Mouse (Mus musculus): ENCODE results near the gene Exoc2. TPM values are rescaled to one million over a fixed set of nuclear protein-coding genes. Genes with fewer than 3 reads are reported as not detected.

Gene Exoc2
- polyA plus RNA-seq, 1 experiment from 2014 or later: 27.4 TPM

GRCm38 (mm10) chr13:30776021-30776420 is 197.9 kb downstream of the Exoc2 start:
- WGBS: 47% methylated on average over 2 of the region's 2 CpGs
- H3K4me1 ChIP-seq: no peaks in the 10 kb centered on the region
- H3K4me3 ChIP-seq (replicated peaks): no peak overlapping the region
- H3K27ac ChIP-seq (replicated peaks): no peak overlapping the region
- H3K36me3 ChIP-seq: no peaks in the 10 kb centered on the region
- no peaks in the 10 kb centered on the region for H3K27me3 ChIP-seq
- no peak overlapping the region for H3K9ac ChIP-seq
- no peak for ATAC-seq (ENCODE audit: insufficient number of reproducible peaks, low FRiP score, low TSS enrichment, low read depth)
- no peak overlapping the region for H3K4me2 ChIP-seq (replicated peaks)
- H3K9me3 ChIP-seq (replicated peaks): no peaks in the 10 kb centered on the region

- Histone ChIP-seq H3K9me3 (replicated peaks) (no peaks in the 10 kb centered on the region), H3K9ac (no peak overlapping the region), H3K27ac (replicated peaks) (no peak overlapping the region), H3K27me3 (no peaks in the 10 kb centered on the region), H3K4me1 (no peaks in the 10 kb centered on the region), H3K4me2 (replicated peaks) (no peak overlapping the region), H3K36me3 (no peaks in the 10 kb centered on the region), H3K4me3 (replicated peaks) (no peak overlapping the region)
- no peak for ATAC-seq (ENCODE audit: insufficient number of reproducible peaks, low FRiP score, low TSS enrichment, low read depth)
- 74% methylated on average over 6 of the region's 6 CpGs for WGBS
Observed at GRCm38 (mm10) chr13:30767477-30768127, 206.3 kb downstream of the Exoc2 start.

GRCm38 (mm10) chr13:30766636-30767476 is 207.0 kb downstream of the Exoc2 start:
- no peak overlapping the region for H3K27ac ChIP-seq (replicated peaks)
- H3K4me1 ChIP-seq: no peaks in the 10 kb centered on the region
- no peak overlapping the region for H3K4me3 ChIP-seq (replicated peaks)
- H3K9me3 ChIP-seq (replicated peaks): no peaks in the 10 kb centered on the region
- H3K27me3 ChIP-seq: no peaks in the 10 kb centered on the region
- no peaks in the 10 kb centered on the region for H3K36me3 ChIP-seq
- H3K9ac ChIP-seq: no peak overlapping the region
- no peak for ATAC-seq (ENCODE audit: insufficient number of reproducible peaks, low FRiP score, low TSS enrichment, low read depth)
- no peak overlapping the region for H3K4me2 ChIP-seq (replicated peaks)
- 82% methylated on average over 5 of the region's 5 CpGs for WGBS

DNA sequence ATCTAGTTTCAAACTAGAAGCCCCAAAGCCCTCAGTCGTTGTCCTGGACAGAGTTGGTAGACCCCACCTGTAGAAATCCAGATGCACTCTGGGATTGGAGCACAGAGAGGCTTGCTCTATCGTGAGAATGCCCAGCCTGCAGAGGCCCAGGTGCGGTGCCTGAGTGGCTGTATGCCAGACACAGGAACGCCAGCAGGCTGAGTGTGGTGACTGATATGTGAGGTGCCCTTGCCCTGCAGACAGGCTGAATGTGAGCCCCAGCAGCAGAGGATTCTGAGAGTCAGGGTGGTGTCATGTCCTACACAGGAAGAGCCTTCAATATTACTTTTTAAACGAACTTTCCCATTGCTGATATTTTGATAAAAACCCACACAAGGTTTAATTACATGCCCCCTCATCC is 208.0 kb downstream of the Exoc2 start:
- no peaks in the 10 kb centered on the region for H3K36me3 ChIP-seq
- no peaks in the 10 kb centered on the region for H3K4me1 ChIP-seq
- H3K4me3 ChIP-seq (replicated peaks): no peak overlapping the region
- H3K9ac ChIP-seq: no peak overlapping the region
- no peak overlapping the region for H3K27ac ChIP-seq (replicated peaks)
- H3K27me3 ChIP-seq: no peaks in the 10 kb centered on the region
- ATAC-seq (ENCODE audit: insufficient number of reproducible peaks, low FRiP score, low TSS enrichment, low read depth): no peak
- no peak overlapping the region for H3K4me2 ChIP-seq (replicated peaks)
- H3K9me3 ChIP-seq (replicated peaks): no peaks in the 10 kb centered on the region
- WGBS: 71% methylated on average over 5 of the region's 5 CpGs

GRCm38 (mm10) chr13:30764014-30764740 is 209.7 kb downstream of the Exoc2 start:
- H3K27ac ChIP-seq (replicated peaks): no peak overlapping the region
- no peaks in the 10 kb centered on the region for H3K4me1 ChIP-seq
- no peaks in the 10 kb centered on the region for H3K27me3 ChIP-seq
- H3K4me2 ChIP-seq (replicated peaks): no peak overlapping the region
- H3K9me3 ChIP-seq (replicated peaks): no peaks in the 10 kb centered on the region
- WGBS: 65% methylated on average over 8 of the region's 8 CpGs
- H3K36me3 ChIP-seq: no peaks in the 10 kb centered on the region
- H3K4me3 ChIP-seq (replicated peaks): no peak overlapping the region
- H3K9ac ChIP-seq: no peak overlapping the region
- no peak for ATAC-seq (ENCODE audit: insufficient number of reproducible peaks, low FRiP score, low TSS enrichment, low read depth)

Other genes with a start within 250 kb of the Exoc2 start
- gene Irf4, start 224.9 kb downstream of the Exoc2 start, polyA plus RNA-seq (2015; fragmentation: Nextera tagmentation; extraction: Ambion mirVana): 0.16 and 0.20 TPM in 2 replicates
- gene Hus1b, start 26.3 kb downstream of the Exoc2 start, polyA plus RNA-seq (2015; fragmentation: Nextera tagmentation; extraction: Ambion mirVana): not detected in 2 replicates
- gene Gm5447, start 111 bp upstream of the Exoc2 start, polyA plus RNA-seq (2015; fragmentation: Nextera tagmentation; extraction: Ambion mirVana): 0.24 TPM in 1 of 2 replicates, not detected in the other